Mouse (Mus musculus): ENCODE measurements at regions not wholly inside any gene's neighbourhood (a gene's known extent, or its start where the extent isn't known, plus 50 kb on each side); places are given as distances from the start of the nearest gene placed in this dataset.

- no peak overlapping the region for H3K9ac ChIP-seq
- 22% methylated on average over 6 of the region's 6 CpGs for WGBS
- no peaks in the 10 kb centered on the region for H3K4me1 ChIP-seq
- ATAC-seq (replicated peaks), result peak; percentile 90
- H3K27ac ChIP-seq, result no peak overlapping the region
- no peaks in the 10 kb centered on the region for H3K27me3 ChIP-seq (replicated peaks)
- no peak overlapping the region for H3K4me2 ChIP-seq
- no peaks in the 10 kb centered on the region for H3K36me3 ChIP-seq (replicated peaks)
- H3K9me3 ChIP-seq, result no peaks in the 10 kb centered on the region
- H3K4me3 ChIP-seq, result no peak overlapping the region
Observed at GRCm38 (mm10) chr15:68428444-68429228, 1927.9 kb upstream of the Lrrc6 start.

DNA sequence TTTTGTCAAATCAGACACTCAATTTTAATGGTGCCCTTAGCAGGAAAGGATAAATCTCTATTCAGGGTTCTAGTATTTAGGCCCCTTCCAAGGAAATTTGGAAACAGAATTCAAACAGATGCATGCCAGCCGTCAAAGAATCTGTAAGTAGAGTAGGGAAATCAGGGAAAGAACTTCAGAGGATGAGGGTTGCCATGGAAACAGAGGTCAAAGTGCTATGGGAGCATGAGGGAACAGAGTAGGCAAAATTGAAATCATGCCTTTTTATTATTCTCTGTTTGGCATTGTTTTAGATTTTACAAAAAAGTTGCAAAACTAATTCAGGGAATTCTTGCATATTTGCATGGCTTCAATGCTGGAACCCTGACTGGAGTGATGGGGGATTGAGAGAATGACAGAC is 1916.4 kb upstream of the Lrrc6 start:
- H3K27ac ChIP-seq, result no peak overlapping the region
- no peaks in the 10 kb centered on the region for H3K4me1 ChIP-seq
- no peaks in the 10 kb centered on the region for H3K27me3 ChIP-seq (replicated peaks)
- no peak overlapping the region for H3K4me3 ChIP-seq
- H3K9me3 ChIP-seq, result no peaks in the 10 kb centered on the region
- H3K9ac ChIP-seq, result no peak overlapping the region
- no peaks in the 10 kb centered on the region for H3K36me3 ChIP-seq (replicated peaks)
- no peak overlapping the region for H3K4me2 ChIP-seq
- ATAC-seq (replicated peaks), result no peak
- WGBS, result 5% methylated on average over 1 of the region's 1 CpGs

DNA sequence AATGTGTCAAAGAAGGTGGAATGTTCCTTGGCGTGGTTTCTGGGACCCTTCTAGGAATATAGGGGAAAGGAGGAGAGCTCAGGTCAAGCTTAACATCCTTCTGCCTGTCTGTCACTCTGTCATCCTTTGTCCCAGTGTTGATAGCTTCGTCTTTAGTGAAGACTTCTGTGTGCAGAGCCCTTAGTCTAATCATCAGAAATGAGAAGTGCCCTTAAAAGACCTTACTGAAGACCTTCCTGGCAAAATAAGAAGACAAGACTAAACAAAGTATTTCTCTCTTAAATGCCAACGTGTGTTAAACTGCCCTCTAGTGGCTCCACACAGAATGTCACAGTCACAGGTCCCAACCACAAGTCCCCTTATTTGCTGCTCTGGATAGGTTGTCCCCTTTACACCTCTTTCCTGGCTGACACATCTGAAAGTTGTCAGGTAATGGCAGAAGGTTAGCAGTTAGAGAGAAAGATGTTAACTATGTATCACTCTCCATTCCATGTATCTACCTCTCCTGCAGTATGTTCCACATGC is 1914.8 kb upstream of the Lrrc6 start:
- WGBS, result 27% methylated on average over 3 of the region's 3 CpGs
- H3K4me1 ChIP-seq, result no peaks in the 10 kb centered on the region
- no peak for ATAC-seq (replicated peaks)

GRCm38 (mm10) chr15:68414047-68414446 is 1913.3 kb upstream of the Lrrc6 start:
- no peaks in the 10 kb centered on the region for H3K4me1 ChIP-seq
- no peaks in the 10 kb centered on the region for H3K9me3 ChIP-seq
- no peak overlapping the region for H3K4me3 ChIP-seq
- H3K27me3 ChIP-seq (replicated peaks), result no peaks in the 10 kb centered on the region
- no peak overlapping the region for H3K9ac ChIP-seq
- WGBS, result 72% methylated on average over 4 of the region's 4 CpGs
- H3K36me3 ChIP-seq (replicated peaks), result no peaks in the 10 kb centered on the region
- H3K4me2 ChIP-seq, result no peak overlapping the region
- ATAC-seq (replicated peaks), result no peak
- no peak overlapping the region for H3K27ac ChIP-seq

More for the DNA sequence above, 1914.8 kb upstream of the Lrrc6 start:
- Histone ChIP-seq H3K9ac (no peak overlapping the region), H3K4me3 (no peak overlapping the region), H3K4me2 (no peak overlapping the region), H3K9me3 (no peaks in the 10 kb centered on the region), H3K27me3 (replicated peaks) (no peaks in the 10 kb centered on the region), H3K36me3 (replicated peaks) (no peaks in the 10 kb centered on the region), H3K27ac (no peak overlapping the region)

- ATAC-seq (replicated peaks), result no peak
- Histone ChIP-seq H3K36me3 (replicated peaks) (no peaks in the 10 kb centered on the region), H3K27me3 (replicated peaks) (no peaks in the 10 kb centered on the region), H3K4me2 (no peak overlapping the region), H3K9ac (no peak overlapping the region), H3K4me3 (no peak overlapping the region), H3K27ac (no peak overlapping the region), H3K4me1 (no peaks in the 10 kb centered on the region), H3K9me3 (no peaks in the 10 kb centered on the region)
- 90% methylated on average over 2 of the region's 2 CpGs for WGBS
Observed at GRCm38 (mm10) chr15:68412697-68413096, 1912.0 kb upstream of the Lrrc6 start.

- 91% methylated on average over 3 of the region's 3 CpGs for WGBS
Observed at GRCm38 (mm10) chr15:68412156-68412555, 1911.4 kb upstream of the Lrrc6 start.

DNA sequence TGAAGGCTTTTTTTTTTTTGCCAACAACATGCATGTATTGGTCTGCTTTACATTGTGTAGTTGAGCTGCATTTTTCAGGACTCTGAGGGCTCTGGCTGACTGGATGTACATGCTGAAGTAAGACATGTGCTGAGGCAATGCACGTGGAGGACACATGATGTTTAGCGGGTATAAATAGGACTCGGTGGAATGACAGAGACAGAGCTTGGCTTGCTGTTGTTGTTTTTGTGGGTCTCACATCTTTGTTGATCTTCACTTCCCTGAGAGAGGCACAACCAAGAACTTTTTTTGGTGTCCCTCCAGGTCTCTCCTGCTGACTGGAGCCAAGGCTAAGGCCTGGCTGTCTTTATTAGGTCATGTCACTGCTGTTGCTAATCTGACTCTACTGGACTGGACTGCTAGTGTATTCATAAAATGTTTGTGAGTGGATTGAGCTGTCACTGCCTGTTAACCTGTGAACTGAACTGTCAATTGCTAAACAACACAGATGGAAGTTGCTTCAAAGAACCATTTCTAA is 1902.9 kb upstream of the Lrrc6 start:
- Histone ChIP-seq H3K9me3 (no peaks in the 10 kb centered on the region), H3K4me3 (no peak overlapping the region), H3K27me3 (replicated peaks) (no peaks in the 10 kb centered on the region), H3K4me1 (no peaks in the 10 kb centered on the region), H3K9ac (no peak overlapping the region), H3K36me3 (replicated peaks) (no peaks in the 10 kb centered on the region), H3K4me2 (no peak overlapping the region), H3K27ac (no peak overlapping the region)
- 91% methylated on average over 3 of the region's 3 CpGs for WGBS
- ATAC-seq (replicated peaks), result no peak

More at GRCm38 (mm10) chr15:68412156-68412555, 1911.4 kb upstream of the Lrrc6 start:
- Histone ChIP-seq H3K9ac (no peak overlapping the region), H3K4me2 (no peak overlapping the region), H3K27ac (no peak overlapping the region), H3K27me3 (replicated peaks) (no peaks in the 10 kb centered on the region), H3K4me1 (no peaks in the 10 kb centered on the region), H3K36me3 (replicated peaks) (no peaks in the 10 kb centered on the region), H3K9me3 (no peaks in the 10 kb centered on the region), H3K4me3 (no peak overlapping the region)
- ATAC-seq (replicated peaks), result no peak

GRCm38 (mm10) chr15:68401726-68402125 is 1901.0 kb upstream of the Lrrc6 start:
- Histone ChIP-seq H3K4me3 (no peak overlapping the region), H3K4me2 (no peak overlapping the region), H3K27me3 (replicated peaks) (no peaks in the 10 kb centered on the region), H3K36me3 (replicated peaks) (no peaks in the 10 kb centered on the region), H3K9ac (no peak overlapping the region), H3K9me3 (no peaks in the 10 kb centered on the region), H3K27ac (no peak overlapping the region), H3K4me1 (no peaks in the 10 kb centered on the region)
- ATAC-seq (replicated peaks), result no peak
- 69% methylated on average over 1 of the region's 1 CpGs for WGBS

DNA sequence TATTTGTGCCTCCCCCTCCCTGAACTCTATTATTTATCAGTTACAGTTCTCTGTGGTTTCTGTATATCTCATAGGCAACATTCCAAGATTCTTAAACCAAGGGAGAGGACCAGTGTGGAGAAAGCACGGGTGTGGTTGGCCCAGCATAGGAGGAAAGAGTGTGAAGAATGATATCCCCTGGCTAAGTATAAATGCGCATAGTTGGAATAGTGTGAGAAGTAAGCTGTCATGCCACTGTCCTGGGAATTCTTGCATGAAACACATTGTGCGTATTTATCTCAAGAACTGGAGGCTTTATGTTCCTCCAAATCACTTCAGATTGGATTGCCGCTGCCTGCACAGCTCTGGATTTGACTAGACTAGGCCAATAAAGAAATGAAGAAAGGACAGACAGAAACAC is 1900.3 kb upstream of the Lrrc6 start:
- Histone ChIP-seq H3K27ac (no peak overlapping the region), H3K9ac (no peak overlapping the region), H3K9me3 (no peaks in the 10 kb centered on the region), H3K4me1 (no peaks in the 10 kb centered on the region), H3K36me3 (replicated peaks) (no peaks in the 10 kb centered on the region), H3K4me2 (no peak overlapping the region), H3K4me3 (no peak overlapping the region), H3K27me3 (replicated peaks) (no peaks in the 10 kb centered on the region)
- ATAC-seq (replicated peaks), result no peak
- 89% methylated on average over 4 of the region's 4 CpGs for WGBS

- Histone ChIP-seq H3K9me3 (no peaks in the 10 kb centered on the region), H3K4me3 (no peak overlapping the region), H3K27ac (no peak overlapping the region), H3K4me2 (no peak overlapping the region), H3K36me3 (replicated peaks) (no peaks in the 10 kb centered on the region), H3K27me3 (replicated peaks) (no peaks in the 10 kb centered on the region), H3K9ac (no peak overlapping the region), H3K4me1 (no peaks in the 10 kb centered on the region)
- no peak for ATAC-seq (replicated peaks)
- 92% methylated on average over 6 of the region's 6 CpGs for WGBS
Observed at GRCm38 (mm10) chr15:68396566-68396965, 1895.9 kb upstream of the Lrrc6 start.

DNA sequence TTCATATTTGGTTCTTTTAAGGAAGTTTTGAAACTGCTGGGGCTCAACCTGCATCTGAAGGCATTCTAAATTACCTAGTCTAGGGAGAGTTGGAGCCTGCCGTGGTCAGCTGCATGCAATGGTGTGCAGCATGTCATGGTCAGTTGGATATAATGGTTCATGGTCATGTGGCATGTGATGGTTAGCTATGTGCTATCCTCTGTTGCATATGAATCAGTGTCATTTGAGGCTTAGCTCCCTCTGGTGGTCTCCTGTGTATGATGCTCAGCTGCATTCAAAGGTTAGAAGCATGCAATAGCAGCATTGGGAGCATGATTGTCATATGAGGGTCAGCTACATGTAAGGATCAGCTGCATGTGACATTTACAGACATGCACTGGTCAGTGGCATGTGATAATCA is 1894.0 kb upstream of the Lrrc6 start:
- Histone ChIP-seq H3K9me3 (no peaks in the 10 kb centered on the region), H3K36me3 (replicated peaks) (no peaks in the 10 kb centered on the region), H3K4me3 (no peak overlapping the region), H3K9ac (no peak overlapping the region), H3K4me2 (no peak overlapping the region), H3K27me3 (replicated peaks) (no peaks in the 10 kb centered on the region), H3K27ac (no peak overlapping the region), H3K4me1 (no peaks in the 10 kb centered on the region)
- WGBS, result 72% methylated on average over 1 of the region's 1 CpGs
- ATAC-seq (replicated peaks), result no peak

DNA sequence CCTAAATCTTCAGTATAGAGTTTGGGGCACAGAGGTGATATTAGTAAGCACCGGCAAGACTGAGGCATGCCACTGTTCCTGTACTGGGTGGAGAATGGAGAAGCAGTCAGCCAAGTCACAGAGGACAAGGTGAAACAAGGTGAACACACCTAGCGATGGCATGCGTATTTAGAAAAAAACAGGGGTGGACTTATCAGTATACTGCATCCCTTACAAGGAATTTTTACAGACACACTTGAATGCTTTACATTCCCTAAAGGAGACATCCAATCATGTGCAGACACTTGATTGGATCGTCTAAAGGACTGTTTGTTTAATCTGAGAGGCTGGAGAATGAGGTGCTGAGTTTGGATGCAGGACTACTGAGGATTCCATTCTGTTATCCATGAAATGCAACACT is 1893.4 kb upstream of the Lrrc6 start:
- Histone ChIP-seq H3K27ac (no peak overlapping the region), H3K4me3 (no peak overlapping the region), H3K36me3 (replicated peaks) (no peaks in the 10 kb centered on the region), H3K9me3 (no peaks in the 10 kb centered on the region), H3K27me3 (replicated peaks) (no peaks in the 10 kb centered on the region), H3K4me2 (no peak overlapping the region), H3K9ac (no peak overlapping the region), H3K4me1 (no peaks in the 10 kb centered on the region)
- 87% methylated on average over 4 of the region's 4 CpGs for WGBS
- no peak for ATAC-seq (replicated peaks)

DNA sequence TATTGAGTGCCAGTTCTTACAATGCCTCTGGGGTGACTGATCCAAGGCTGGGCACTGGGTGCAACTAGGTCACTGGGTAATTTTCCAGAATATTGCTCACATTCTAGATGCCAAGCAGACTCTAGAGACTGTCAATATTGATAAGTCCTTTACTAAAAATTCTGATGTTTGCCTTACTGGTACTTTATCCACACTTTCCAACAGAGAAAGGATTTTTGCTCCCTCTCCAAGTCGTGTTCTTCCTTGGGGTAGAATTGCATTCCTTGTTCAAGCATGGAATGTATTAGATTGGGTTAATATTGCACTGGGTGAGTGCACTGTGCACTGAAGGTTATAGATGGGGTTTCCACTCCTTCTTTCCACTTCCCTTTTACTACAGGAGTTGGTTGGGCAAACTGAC is 1891.0 kb upstream of the Lrrc6 start:
- no peak overlapping the region for H3K27ac ChIP-seq
- H3K4me2 ChIP-seq, result no peak overlapping the region
- H3K9ac ChIP-seq, result no peak overlapping the region
- H3K27me3 ChIP-seq (replicated peaks), result no peaks in the 10 kb centered on the region
- no peaks in the 10 kb centered on the region for H3K36me3 ChIP-seq (replicated peaks)
- no peak overlapping the region for H3K4me3 ChIP-seq
- no peaks in the 10 kb centered on the region for H3K4me1 ChIP-seq
- WGBS, result 51% methylated on average over 1 of the region's 1 CpGs
- ATAC-seq (replicated peaks), result no peak
- no peaks in the 10 kb centered on the region for H3K9me3 ChIP-seq

Measured in midbrain, embryonic 15.5 days (tissue).